Mouse (Mus musculus): ENCODE results near the gene Hadh. TPM values are rescaled to one million over a fixed set of nuclear protein-coding genes. Genes with fewer than 3 reads are reported as not detected.

Gene Hadh
- total and polyA plus RNA-seq, 2 experiments from 2014 or later = 18.9 to 32.2 TPM

DNA sequence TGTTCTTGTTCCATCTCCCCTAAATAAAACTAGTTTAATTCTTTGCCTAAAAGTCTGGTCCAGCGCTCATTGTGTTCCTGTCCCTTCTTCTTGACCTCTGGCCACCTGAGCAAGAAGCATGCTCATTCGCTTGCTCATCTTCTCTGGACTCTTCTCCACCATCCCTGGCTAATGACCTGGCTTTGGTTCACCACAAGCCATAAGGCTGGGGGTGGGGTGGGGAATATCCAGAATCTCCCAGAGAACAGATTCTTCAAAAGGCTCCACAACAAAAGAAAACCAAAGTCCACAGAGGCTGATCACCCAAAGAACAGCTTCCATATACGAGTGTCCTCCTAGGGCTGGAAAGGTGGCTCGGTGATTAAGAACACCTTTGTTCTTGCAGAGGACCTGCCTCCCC is 16.9 kb downstream of the Hadh start:
- Histone ChIP-seq H3K36me3 (ENCODE audit: insufficient read depth, low read length) (no peaks in the 10 kb centered on the region), H3K4me1 (ENCODE audit: insufficient read depth, low read length) (no peaks in the 10 kb centered on the region), H3K27ac (ENCODE audit: low read depth, low read length) (no peak overlapping the region), H3K4me3 (ENCODE audit: low read depth, low read length) (no peak overlapping the region), H3K9me3 (ENCODE audit: low read length) (no peaks in the 10 kb centered on the region), H3K9ac (replicated peaks; ENCODE audit: low read length, poor library complexity, severe bottlenecking) (no peak overlapping the region), H3K27me3 (ENCODE audit: insufficient read depth, low read length) (no peaks in the 10 kb centered on the region), H3K4me2 (ENCODE audit: low read depth, low read length, poor library complexity, severe bottlenecking) (no peak overlapping the region)
- no peak for DNase-seq (ENCODE audit: low spot score)
- 96% methylated on average over 4 of the region's 4 CpGs for WGBS
- no peak for TF ChIP-seq CTCF (IDR thresholded peaks at IDR 0.05)
- ATAC-seq (ENCODE audit: low FRiP score) = no peak

DNA sequence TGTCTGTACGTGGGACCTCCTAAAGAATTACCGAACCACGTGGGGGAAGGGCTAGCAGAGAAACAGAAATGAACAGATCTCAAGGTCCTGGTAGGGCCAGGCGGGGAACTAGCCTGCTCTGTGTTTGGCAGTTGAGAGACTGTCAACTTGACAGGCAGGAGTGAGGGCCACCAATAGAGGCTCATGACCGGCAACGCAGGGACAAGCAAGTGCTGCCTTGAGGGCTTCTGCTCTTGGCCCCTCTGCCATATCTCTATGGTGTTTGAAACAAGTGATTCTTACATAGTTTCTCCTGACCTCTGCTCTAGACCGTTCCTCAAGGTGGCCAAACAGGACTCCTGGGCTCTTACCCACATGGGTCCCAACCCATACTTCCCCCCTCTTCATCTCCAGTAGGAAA is 20.3 kb downstream of the Hadh start:
- no peaks in the 10 kb centered on the region for H3K4me1 ChIP-seq (ENCODE audit: insufficient read depth, low read length)
- no peaks in the 10 kb centered on the region for H3K27me3 ChIP-seq (ENCODE audit: insufficient read depth, low read length)
- no peaks in the 10 kb centered on the region for H3K36me3 ChIP-seq (ENCODE audit: insufficient read depth, low read length)
- ATAC-seq (ENCODE audit: low FRiP score) (no peak), DNase-seq (ENCODE audit: low spot score) (no peak)
- no peak for TF ChIP-seq CTCF (IDR thresholded peaks at IDR 0.05)
- WGBS = 95% methylated on average over 7 of the region's 7 CpGs
- no peaks in the 10 kb centered on the region for H3K9me3 ChIP-seq (ENCODE audit: low read length)
- H3K9ac ChIP-seq (replicated peaks; ENCODE audit: low read length, poor library complexity, severe bottlenecking) = no peak overlapping the region
- no peak overlapping the region for H3K4me2 ChIP-seq (ENCODE audit: low read depth, low read length, poor library complexity, severe bottlenecking)
- no peak overlapping the region for H3K4me3 ChIP-seq (ENCODE audit: low read depth, low read length)
- no peak overlapping the region for H3K27ac ChIP-seq (ENCODE audit: low read depth, low read length)

DNA sequence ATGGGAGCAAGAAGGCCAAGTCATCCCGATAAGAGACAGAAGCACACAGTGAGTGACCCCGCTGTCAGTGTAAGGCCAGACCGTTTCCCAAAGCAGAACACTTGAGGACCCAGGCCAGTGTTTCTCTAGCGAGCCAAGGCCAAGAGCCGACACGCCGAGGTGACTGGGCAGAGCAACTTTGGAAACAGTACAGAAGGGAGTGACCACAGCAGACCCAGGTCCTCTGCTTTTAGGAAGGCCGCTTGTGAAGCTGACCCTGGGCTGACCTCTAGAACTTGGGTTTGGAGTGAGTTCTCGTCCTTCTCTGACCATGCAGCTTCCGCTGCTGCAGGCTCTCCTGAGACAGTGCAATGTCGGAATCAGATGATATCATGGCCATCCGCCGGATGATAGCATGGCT is 20.9 kb downstream of the Hadh start:
- Histone ChIP-seq H3K36me3 (ENCODE audit: insufficient read depth, low read length) (no peaks in the 10 kb centered on the region), H3K9ac (replicated peaks; ENCODE audit: low read length, poor library complexity, severe bottlenecking) (no peak overlapping the region), H3K27me3 (ENCODE audit: insufficient read depth, low read length) (no peaks in the 10 kb centered on the region), H3K27ac (ENCODE audit: low read depth, low read length) (no peak overlapping the region), H3K4me2 (ENCODE audit: low read depth, low read length, poor library complexity, severe bottlenecking) (no peak overlapping the region), H3K4me3 (ENCODE audit: low read depth, low read length) (no peak overlapping the region), H3K9me3 (ENCODE audit: low read length) (no peaks in the 10 kb centered on the region), H3K4me1 (ENCODE audit: insufficient read depth, low read length) (no peaks in the 10 kb centered on the region)
- ATAC-seq (ENCODE audit: low FRiP score) (no peak), DNase-seq (ENCODE audit: low spot score) (no peak)
- no peak for TF ChIP-seq CTCF (IDR thresholded peaks at IDR 0.05)
- 95% methylated on average over 13 of the region's 13 CpGs for WGBS

DNA sequence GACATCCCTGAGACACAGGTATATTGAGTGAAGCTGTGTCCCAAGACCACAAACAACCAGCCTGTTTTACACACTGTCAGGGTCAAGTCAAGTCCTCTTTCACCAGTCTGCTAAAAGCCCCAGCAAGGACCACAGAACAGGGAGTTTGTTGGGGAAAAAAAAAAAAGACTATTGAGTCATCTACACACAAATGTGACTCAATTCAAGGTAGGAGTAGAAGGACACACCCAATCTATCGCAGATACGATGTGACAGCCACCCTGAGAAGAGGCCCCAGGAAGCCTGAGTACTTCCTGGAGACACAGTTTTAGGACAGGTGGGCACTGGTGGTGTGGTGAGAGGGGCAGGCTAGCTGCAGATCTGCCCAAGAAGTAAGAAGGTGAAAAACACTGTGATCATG is 21.6 kb downstream of the Hadh start:
- ATAC-seq (ENCODE audit: low FRiP score) (no peak), DNase-seq (ENCODE audit: low spot score) (no peak)
- H3K9me3 ChIP-seq (ENCODE audit: low read length) = no peaks in the 10 kb centered on the region
- H3K27me3 ChIP-seq (ENCODE audit: insufficient read depth, low read length) = no peaks in the 10 kb centered on the region
- TF ChIP-seq CTCF (IDR thresholded peaks at IDR 0.05) = no peak
- H3K4me3 ChIP-seq (ENCODE audit: low read depth, low read length) = no peak overlapping the region
- no peaks in the 10 kb centered on the region for H3K36me3 ChIP-seq (ENCODE audit: insufficient read depth, low read length)
- no peak overlapping the region for H3K4me2 ChIP-seq (ENCODE audit: low read depth, low read length, poor library complexity, severe bottlenecking)
- 98% methylated on average over 2 of the region's 2 CpGs for WGBS
- no peak overlapping the region for H3K27ac ChIP-seq (ENCODE audit: low read depth, low read length)
- no peaks in the 10 kb centered on the region for H3K4me1 ChIP-seq (ENCODE audit: insufficient read depth, low read length)
- H3K9ac ChIP-seq (replicated peaks; ENCODE audit: low read length, poor library complexity, severe bottlenecking) = no peak overlapping the region

DNA sequence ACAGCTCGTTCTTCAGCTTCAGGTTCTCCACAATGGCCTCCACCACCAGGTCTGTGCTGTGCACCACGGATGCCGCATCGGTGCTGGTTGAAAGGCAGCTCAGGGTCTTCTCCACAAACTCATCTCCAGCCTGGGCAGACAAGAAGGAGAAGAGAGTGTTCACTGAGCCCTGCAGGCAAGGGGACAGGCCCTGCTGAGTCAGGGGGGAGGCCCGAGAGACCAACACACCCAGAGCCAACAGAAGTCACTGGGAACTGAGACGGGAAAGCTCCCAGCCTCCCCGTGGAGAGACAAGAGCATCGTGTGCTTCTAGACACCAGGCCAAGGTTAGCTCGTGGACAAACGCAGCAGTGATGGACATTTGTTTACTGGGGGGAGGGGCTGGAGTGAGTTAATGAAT is 23.5 kb downstream of the Hadh start:
- Histone ChIP-seq H3K4me3 (ENCODE audit: low read depth, low read length) (no peak overlapping the region), H3K9me3 (ENCODE audit: low read length) (no peaks in the 10 kb centered on the region), H3K27ac (ENCODE audit: low read depth, low read length) (no peak overlapping the region), H3K27me3 (ENCODE audit: insufficient read depth, low read length) (no peaks in the 10 kb centered on the region), H3K36me3 (ENCODE audit: insufficient read depth, low read length) (no peaks in the 10 kb centered on the region), H3K4me2 (ENCODE audit: low read depth, low read length, poor library complexity, severe bottlenecking) (no peak overlapping the region), H3K9ac (replicated peaks; ENCODE audit: low read length, poor library complexity, severe bottlenecking) (no peak overlapping the region), H3K4me1 (ENCODE audit: insufficient read depth, low read length) (no peaks in the 10 kb centered on the region)
- 89% methylated on average over 10 of the region's 10 CpGs for WGBS
- DNase-seq (ENCODE audit: low spot score) (no peak), ATAC-seq (ENCODE audit: low FRiP score) (no peak)
- TF ChIP-seq CTCF (IDR thresholded peaks at IDR 0.05) = no peak

DNA sequence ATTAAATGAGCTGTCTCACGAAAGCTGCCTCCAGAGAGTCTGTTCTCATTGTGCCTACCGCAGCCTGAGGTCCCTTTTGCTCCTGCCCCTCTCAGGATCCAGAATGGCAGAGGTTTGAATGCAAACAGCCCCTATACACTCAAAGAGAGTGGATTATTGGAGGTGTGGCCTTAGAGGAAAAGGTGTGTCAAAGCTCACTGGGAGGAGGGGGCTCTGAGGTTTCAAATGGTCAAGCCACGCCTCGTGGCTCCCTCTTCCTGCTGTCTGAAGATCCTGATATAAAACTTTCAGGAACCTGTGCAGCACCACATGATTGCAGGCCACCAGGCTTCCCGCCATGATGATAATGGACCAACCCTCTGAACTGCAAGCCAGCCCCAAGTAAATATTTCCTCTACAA is 24.1 kb downstream of the Hadh start:
- H3K4me1 ChIP-seq (ENCODE audit: insufficient read depth, low read length) = no peaks in the 10 kb centered on the region
- 93% methylated on average over 5 of the region's 5 CpGs for WGBS
- H3K4me3 ChIP-seq (ENCODE audit: low read depth, low read length) = no peak overlapping the region
- H3K27ac ChIP-seq (ENCODE audit: low read depth, low read length) = no peak overlapping the region
- ATAC-seq (ENCODE audit: low FRiP score) (no peak), DNase-seq (ENCODE audit: low spot score) (no peak)
- TF ChIP-seq CTCF (IDR thresholded peaks at IDR 0.05) = no peak
- no peaks in the 10 kb centered on the region for H3K9me3 ChIP-seq (ENCODE audit: low read length)
- H3K4me2 ChIP-seq (ENCODE audit: low read depth, low read length, poor library complexity, severe bottlenecking) = no peak overlapping the region
- H3K36me3 ChIP-seq (ENCODE audit: insufficient read depth, low read length) = no peaks in the 10 kb centered on the region
- no peaks in the 10 kb centered on the region for H3K27me3 ChIP-seq (ENCODE audit: insufficient read depth, low read length)
- no peak overlapping the region for H3K9ac ChIP-seq (replicated peaks; ENCODE audit: low read length, poor library complexity, severe bottlenecking)

DNA sequence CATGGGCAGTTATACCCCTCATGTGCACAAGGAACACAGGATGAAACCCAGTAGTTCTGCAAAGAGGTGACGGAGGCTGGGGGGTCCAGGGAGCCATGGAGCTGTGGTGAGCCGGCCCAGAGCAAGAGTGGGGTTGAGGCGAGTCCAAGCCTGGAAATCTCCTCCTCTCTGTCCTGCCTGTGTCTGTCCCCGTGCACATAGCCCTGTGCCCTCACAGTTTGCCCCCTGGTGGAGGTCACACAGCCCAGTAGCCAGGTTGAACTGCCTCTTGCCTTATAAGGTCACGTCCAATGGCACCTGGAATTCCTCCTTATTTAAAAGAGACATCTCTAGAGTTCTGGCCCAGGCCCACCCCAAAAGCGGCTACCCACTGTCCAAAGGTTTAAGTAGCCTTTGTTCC is 24.5 kb downstream of the Hadh start:
- Histone ChIP-seq H3K36me3 (ENCODE audit: insufficient read depth, low read length) (no peaks in the 10 kb centered on the region), H3K4me3 (ENCODE audit: low read depth, low read length) (no peak overlapping the region), H3K9ac (replicated peaks; ENCODE audit: low read length, poor library complexity, severe bottlenecking) (no peak overlapping the region), H3K9me3 (ENCODE audit: low read length) (no peaks in the 10 kb centered on the region), H3K4me1 (ENCODE audit: insufficient read depth, low read length) (no peaks in the 10 kb centered on the region), H3K27ac (ENCODE audit: low read depth, low read length) (no peak overlapping the region), H3K27me3 (ENCODE audit: insufficient read depth, low read length) (no peaks in the 10 kb centered on the region), H3K4me2 (ENCODE audit: low read depth, low read length, poor library complexity, severe bottlenecking) (no peak overlapping the region)
- ATAC-seq (ENCODE audit: low FRiP score) (no peak), DNase-seq (ENCODE audit: low spot score) (no peak)
- no peak for TF ChIP-seq CTCF (IDR thresholded peaks at IDR 0.05)
- 79% methylated on average over 6 of the region's 6 CpGs for WGBS
